Mouse (Mus musculus) left cerebral cortex, adult 11 months (tissue): Measurements from ENCODE around the gene Npcd.
"Not testable (repeated sequence)": the region's sequence is repeated elsewhere in the genome, so short reads cannot be mapped to it uniquely, and the experiment has no call there.

Experiments used
- DNase-seq: peaks from one replicate; pipeline ENCODE4 v3.0.0; 2022; ENCODE audit warnings: low spot score

Gene Npcd

GRCm38 (mm10) chr15:79830388-79830787 is 3.6 kb downstream of the Npcd start:
- no peak for DNase-seq

GRCm38 (mm10) chr15:79829431-79829830 is 4.6 kb downstream of the Npcd start:
- DNase-seq: no peak

- DNase-seq: no peak
These were observed 5.5 kb downstream of the Npcd start for GRCm38 (mm10) chr15:79828366-79829035.

- DNase-seq: no peak
These were observed 6.2 kb downstream of the Npcd start for GRCm38 (mm10) chr15:79827778-79828210.

- DNase-seq: no peak
These were observed 6.8 kb downstream of the Npcd start for GRCm38 (mm10) chr15:79827061-79827777.

- DNase-seq: no peak
These were observed 7.7 kb downstream of the Npcd start for GRCm38 (mm10) chr15:79826221-79826935.

GRCm38 (mm10) chr15:79825146-79825825 is 8.8 kb downstream of the Npcd start:
- no peak for DNase-seq

- DNase-seq: no peak
These were observed 10.3 kb downstream of the Npcd start for GRCm38 (mm10) chr15:79823588-79824280.

- no peak for DNase-seq
These were observed 11.5 kb downstream of the Npcd start for GRCm38 (mm10) chr15:79822265-79823199.

GRCm38 (mm10) chr15:79818325-79818724 is 15.7 kb downstream of the Npcd start:
- DNase-seq: no peak

GRCm38 (mm10) chr15:79813666-79814258 is 20.3 kb downstream of the Npcd start:
- DNase-seq: no peak

GRCm38 (mm10) chr15:79812840-79813239 is 21.2 kb downstream of the Npcd start:
- DNase-seq: not testable (repeated sequence)

GRCm38 (mm10) chr15:79810997-79811396 is 23.0 kb downstream of the Npcd start:
- no peak for DNase-seq

GRCm38 (mm10) chr15:79810061-79810460 is 24.0 kb downstream of the Npcd start:
- DNase-seq: no peak

GRCm38 (mm10) chr15:79808658-79809057 is 25.4 kb downstream of the Npcd start:
- DNase-seq: no peak

GRCm38 (mm10) chr15:79808114-79808513 is 25.9 kb downstream of the Npcd start:
- no peak for DNase-seq

GRCm38 (mm10) chr15:79807050-79807449 is 27.0 kb downstream of the Npcd start:
- DNase-seq: no peak

GRCm38 (mm10) chr15:79805246-79805645 is 28.8 kb downstream of the Npcd start:
- DNase-seq: no peak

- no peak for DNase-seq
These were observed 29.5 kb downstream of the Npcd start, which contains the start of gene Nptxr for GRCm38 (mm10) chr15:79804352-79805071. Nptxr (minus strand) TSS chr15:79804766.
